Mouse (Mus musculus): ENCODE results near the gene Denr.

Gene Denr

GRCm38 (mm10) chr5:123969216-123969615, 62.2 kb downstream of the Denr start:
- no peak for DNase-seq (ENCODE audit: low spot score in 2 of 2)

GRCm38 (mm10) chr5:123970576-123970975, 63.6 kb downstream of the Denr start:
- no peak for DNase-seq (ENCODE audit: low spot score in 2 of 2)

- DNase-seq (ENCODE audit: low spot score in 2 of 2): no peak
Observed at GRCm38 (mm10) chr5:123972453-123972852, 65.5 kb downstream of the Denr start.

GRCm38 (mm10) chr5:123973299-123974178, 66.6 kb downstream of the Denr start, which contains the start of gene Hip1r:
Gene Hip1r, plus strand, starts transcription at chr5:123973628.
- DNase-seq (ENCODE audit: low spot score in 2 of 2): peak in 1 of 2 experiments; percentile 68

GRCm38 (mm10) chr5:123974179-123974485, 67.2 kb downstream of the Denr start:
- no peak for DNase-seq (ENCODE audit: low spot score in 2 of 2)

- DNase-seq (ENCODE audit: low spot score in 2 of 2): no peak
Observed at GRCm38 (mm10) chr5:123974616-123975111, 67.7 kb downstream of the Denr start.

- no peak for DNase-seq (ENCODE audit: low spot score in 2 of 2)
Observed at GRCm38 (mm10) chr5:123975668-123976180, 68.7 kb downstream of the Denr start.

- DNase-seq (ENCODE audit: low spot score in 2 of 2): no peak
Observed at GRCm38 (mm10) chr5:123977231-123977630, 70.3 kb downstream of the Denr start.

- no peak for DNase-seq (ENCODE audit: low spot score in 2 of 2)
Observed at GRCm38 (mm10) chr5:123978131-123978530, 71.2 kb downstream of the Denr start.

Data from frontal cortex, postnatal 10 days (tissue).